Mouse (Mus musculus): ENCODE measurements at regions not wholly inside any gene's neighbourhood (a gene's known extent, or its start where the extent isn't known, plus 50 kb on each side); places are given as distances from the start of the nearest gene placed in this dataset.

GRCm38 (mm10) chr7:69924551-69924950, 442.0 kb downstream of the Nr2f2 start:
- no peak for TF ChIP-seq POLR2A (IDR thresholded peaks at IDR 0.05; ENCODE audit: extremely low read depth, insufficient read depth, low read length)
- no peak for TF ChIP-seq CTCF (IDR thresholded peaks at IDR 0.05; ENCODE audit: extremely low read depth, insufficient read depth, low read length)

Measured in cortical plate, adult 2 months (tissue).